Mouse (Mus musculus) liver, embryonic 16.5 days (tissue): Measurements from ENCODE around the gene Ccdc59. TPM values are rescaled to one million over a fixed set of nuclear protein-coding genes. Genes with fewer than 3 reads are reported as not detected.

Experiments
- ATAC-seq: fragments of 200-750 bp; cut with Nextera tagmentation; 2 replicates; pipeline ENCODE4 v1.8.0; 2017; ENCODE audit warnings: low read depth, mild to moderate bottlenecking, moderate number of reproducible peaks, moderate library complexity
- H3K27ac ChIP-seq: fragments of 300-500 bp; sonication (generic); 2 replicates; pipeline ENCODE4 v1.5.1; 2014; ENCODE audit warnings: mild to moderate bottlenecking, low read length
- H3K27me3 ChIP-seq: fragments of 300-500 bp; sonication (generic); 2 replicates; pipeline ENCODE4 v1.6.1; 2014; ENCODE audit warnings: low read depth, low read length, mixed read lengths; ENCODE audit not compliant: control insufficient read depth, insufficient read depth
- H3K36me3 ChIP-seq: fragments of 300-500 bp; sonication (generic); 2 replicates; pipeline ENCODE4 v1.6.1; 2014; ENCODE audit warnings: mild to moderate bottlenecking; ENCODE audit not compliant: control insufficient read depth, insufficient read depth
- H3K4me1 ChIP-seq: fragments of 300-500 bp; sonication (generic); 2 replicates; pipeline ENCODE4 v1.6.1; 2014; ENCODE audit warnings: low read depth, low read length, mixed read lengths; ENCODE audit not compliant: control insufficient read depth
- H3K4me2 ChIP-seq: fragments of 300-500 bp; sonication (generic); 2 replicates; pipeline ENCODE4 v1.6.1; 2014; ENCODE audit warnings: low read depth, low read length, mixed read lengths
- H3K4me3 ChIP-seq: fragments of 300-500 bp; sonication (generic); 2 replicates; pipeline ENCODE4 v1.5.1; 2014; ENCODE audit warnings: low read depth, mild to moderate bottlenecking, low read length
- H3K9ac ChIP-seq: fragments of 300-500 bp; sonication (generic); 2 replicates; pipeline ENCODE4 v1.6.1; 2014; ENCODE audit warnings: low read depth, low read length
- H3K9me3 ChIP-seq: fragments of 300-500 bp; sonication (generic); replicated peaks from 2 replicates; pipeline ENCODE4 v1.6.1; 2016; ENCODE audit warnings: low read length; ENCODE audit not compliant: control insufficient read depth
- WGBS: fragments of 180-500 bp; shearing (Covaris S2); extraction: QIAGEN DNeasy Blood & Tissue Kit; methylation state at CpG from one replicate; pipeline ENCODE4 v1.1.7; 2014; ENCODE audit not compliant: insufficient replicate concordance; 5-methylcytosine and 5-hydroxymethylcytosine counted together
- polyA plus RNA-seq: library from polyadenylated mRNA; unstranded; fragments of >200 nt; fragmentation: Nextera tagmentation; extraction: Ambion mirVana; gene quantifications from 2 replicates; pipeline ENCODE4 v1.2.1, GENCODE M21; 2015

Gene Ccdc59
- polyA plus RNA-seq, 1 experiment from 2014 or later, result 16.0 TPM

DNA sequence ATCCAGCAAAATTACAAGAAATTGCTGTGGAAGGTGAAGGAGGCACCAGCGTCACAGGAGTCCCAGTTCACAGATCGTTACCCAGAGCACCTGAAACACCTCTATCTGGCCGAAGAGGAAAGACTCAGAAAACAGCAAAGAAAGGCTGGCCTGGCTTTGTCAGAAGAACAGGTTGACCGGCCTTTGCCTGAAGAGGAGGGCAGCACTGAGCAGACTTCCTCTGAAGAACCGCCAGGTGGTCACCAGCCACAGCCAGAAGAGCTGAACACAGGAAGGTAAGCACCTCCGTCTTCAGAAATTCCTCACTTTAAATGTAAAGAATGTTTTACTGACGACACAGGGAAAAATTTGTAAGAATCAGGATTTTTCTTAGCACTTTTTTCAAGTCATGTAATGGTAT is 1.7 kb downstream of the Ccdc59 start:
- no peaks in the 10 kb centered on the region for H3K9me3 ChIP-seq
- 73% methylated on average over 7 of the region's 7 CpGs for WGBS
- peak overlapping the region; percentile 86 for H3K4me2 ChIP-seq
- no peaks in the 10 kb centered on the region for H3K27me3 ChIP-seq
- peaks cover 6% of the 10 kb centered on the region; the same call in 1 of the 2 replicates for H3K4me1 ChIP-seq
- H3K9ac ChIP-seq, result no peak overlapping the region
- peaks cover 27% of the 10 kb centered on the region for H3K36me3 ChIP-seq
- no peak for ATAC-seq
- no peak overlapping the region for H3K27ac ChIP-seq
- no peak overlapping the region for H3K4me3 ChIP-seq

DNA sequence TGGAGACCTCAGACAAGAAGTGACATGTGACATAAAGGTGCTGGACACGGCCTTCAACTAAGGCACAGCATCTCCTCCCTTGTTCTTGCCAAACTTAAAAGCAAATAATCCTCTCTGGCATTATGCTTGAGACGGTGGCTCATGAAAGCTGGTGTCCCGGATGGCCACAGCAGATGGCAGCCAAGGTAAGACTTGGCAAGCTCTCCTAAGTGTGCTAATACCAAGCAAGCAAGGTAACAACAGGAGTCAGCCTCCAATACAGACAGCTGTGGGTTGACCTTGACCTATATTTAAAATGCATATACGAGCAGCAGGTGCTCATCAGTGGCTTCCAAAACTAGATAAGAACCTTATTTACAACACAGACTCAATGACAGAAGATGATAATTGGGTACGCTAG is 9.4 kb downstream of the Ccdc59 start:
- Histone ChIP-seq H3K36me3 (peaks cover 12% of the 10 kb centered on the region), H3K4me2 (no peak overlapping the region), H3K9me3 (no peaks in the 10 kb centered on the region), H3K4me1 (no peaks in the 10 kb centered on the region), H3K27me3 (no peaks in the 10 kb centered on the region), H3K27ac (no peak overlapping the region), H3K9ac (no peak overlapping the region), H3K4me3 (no peak overlapping the region)
- WGBS, result 74% methylated on average over 5 of the region's 5 CpGs
- ATAC-seq, result no peak

DNA sequence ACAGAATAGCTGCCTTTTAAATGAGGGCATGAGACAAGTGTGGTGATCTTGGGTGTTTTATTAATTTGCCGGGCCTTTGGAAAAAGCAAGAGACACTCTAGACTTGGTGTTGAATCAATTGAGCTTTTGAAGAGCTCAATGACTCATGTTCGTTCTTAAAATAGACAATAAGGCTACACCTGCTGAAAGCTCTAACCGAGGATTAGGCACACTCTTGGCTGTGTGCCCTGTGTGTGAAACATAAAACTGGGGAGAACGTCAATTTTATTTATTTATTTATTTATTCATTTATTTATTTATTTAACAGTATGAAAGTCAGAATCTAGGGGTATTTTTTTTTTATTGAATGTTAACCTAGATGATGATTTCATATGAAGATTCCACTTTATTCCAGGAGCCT is 10.3 kb downstream of the Ccdc59 start:
- no peak overlapping the region for H3K27ac ChIP-seq
- no peak for ATAC-seq
- H3K4me1 ChIP-seq, result no peaks in the 10 kb centered on the region
- H3K9ac ChIP-seq, result no peak overlapping the region
- WGBS, result 71% methylated on average over 4 of the region's 4 CpGs
- no peaks in the 10 kb centered on the region for H3K9me3 ChIP-seq
- H3K4me2 ChIP-seq, result no peak overlapping the region
- H3K4me3 ChIP-seq, result no peak overlapping the region
- H3K36me3 ChIP-seq, result peaks cover 7% of the 10 kb centered on the region
- H3K27me3 ChIP-seq, result no peaks in the 10 kb centered on the region

DNA sequence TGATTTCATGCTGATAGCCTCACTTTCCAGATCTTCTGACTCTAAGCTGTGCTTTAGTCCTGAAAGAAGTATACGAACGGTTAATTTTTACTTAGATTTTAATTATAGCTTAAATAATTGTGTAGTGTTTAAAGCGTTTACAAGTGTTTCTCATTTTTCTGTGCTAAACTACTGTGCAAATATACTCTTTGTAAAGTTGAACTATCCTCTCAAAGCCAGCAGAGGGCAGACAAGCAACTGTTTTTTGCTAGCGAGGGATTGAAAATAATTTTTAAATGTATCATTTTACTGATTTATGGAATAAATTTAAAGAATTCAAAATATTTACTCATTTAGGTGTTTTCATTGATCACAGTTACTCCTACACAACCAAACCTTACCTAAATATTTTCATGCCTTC is 26.4 kb downstream of the Ccdc59 start:
- Histone ChIP-seq H3K4me3 (no peak overlapping the region), H3K9me3 (no peaks in the 10 kb centered on the region), H3K4me1 (no peaks in the 10 kb centered on the region), H3K27ac (no peak overlapping the region), H3K36me3 (no peaks in the 10 kb centered on the region), H3K9ac (no peak overlapping the region), H3K27me3 (no peaks in the 10 kb centered on the region), H3K4me2 (no peak overlapping the region)
- WGBS, result 31% methylated on average over 4 of the region's 4 CpGs
- no peak for ATAC-seq

Other genes starting within 250 kb of the Ccdc59 start
- 3.5 and 4.1 TPM in 2 replicates for gene Mettl25, start 313 bp downstream of the Ccdc59 start, polyA plus RNA-seq